Mouse (Mus musculus) spleen, adult 12 weeks (tissue): ENCODE measurements around the gene Htra3.

Source experiments
- DNase-seq: peaks from one replicate; pipeline ENCODE4 v3.0.0; 2022; ENCODE audit warnings: low spot score

The Htra3 gene

DNA sequence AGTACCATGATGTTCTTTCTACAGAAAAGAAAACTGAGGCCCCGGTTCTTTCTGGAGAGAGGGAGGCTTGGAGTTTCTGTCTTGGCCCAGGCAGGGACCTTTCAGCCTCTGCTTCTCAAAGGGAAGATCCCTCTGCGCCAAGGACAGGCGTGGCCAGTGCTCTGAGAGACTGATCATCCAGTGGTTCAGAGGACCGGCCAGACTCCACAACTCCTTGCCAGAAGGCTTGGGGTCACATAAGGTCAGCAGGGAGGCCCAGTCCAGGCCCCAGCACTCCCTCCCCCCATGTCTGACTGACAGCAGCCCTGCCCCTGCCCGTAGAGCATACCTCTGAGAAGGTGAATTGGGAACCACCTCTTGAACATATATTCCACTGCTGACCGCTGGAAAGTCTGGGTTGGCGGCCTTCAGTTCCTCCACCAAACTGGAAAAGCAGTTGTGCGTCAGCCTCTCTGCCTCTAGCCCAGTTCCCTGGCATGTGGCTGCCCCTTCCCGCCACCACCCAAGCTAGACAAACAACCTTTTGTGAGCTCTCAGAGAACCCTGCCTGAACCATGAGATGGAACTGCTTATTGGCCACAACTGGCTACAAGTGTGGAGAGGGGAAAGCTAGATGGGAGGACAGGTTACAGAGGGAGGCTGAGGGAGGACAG is 25.7 kb downstream of the Htra3 start:
- DNase-seq, result no peak

DNA sequence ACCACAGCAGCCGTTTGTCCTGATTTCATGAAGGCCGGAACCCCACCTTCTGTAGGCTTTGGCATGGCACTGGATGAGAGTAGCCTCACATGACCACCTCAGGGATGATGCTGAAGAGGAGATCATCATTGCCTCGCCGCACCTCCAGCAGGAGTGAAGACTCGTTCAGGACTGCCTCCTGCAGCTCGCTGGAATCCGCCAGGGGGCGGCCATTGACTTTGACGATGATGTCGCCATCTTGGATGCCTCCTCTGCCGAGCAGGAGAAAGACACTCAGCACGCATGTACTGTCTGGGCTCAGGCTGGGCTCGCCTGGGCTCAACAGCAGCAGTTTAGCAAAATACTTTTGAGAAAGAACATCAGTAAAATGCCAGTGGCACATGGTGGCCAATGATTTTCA is 26.7 kb downstream of the Htra3 start:
- DNase-seq, result no peak

DNA sequence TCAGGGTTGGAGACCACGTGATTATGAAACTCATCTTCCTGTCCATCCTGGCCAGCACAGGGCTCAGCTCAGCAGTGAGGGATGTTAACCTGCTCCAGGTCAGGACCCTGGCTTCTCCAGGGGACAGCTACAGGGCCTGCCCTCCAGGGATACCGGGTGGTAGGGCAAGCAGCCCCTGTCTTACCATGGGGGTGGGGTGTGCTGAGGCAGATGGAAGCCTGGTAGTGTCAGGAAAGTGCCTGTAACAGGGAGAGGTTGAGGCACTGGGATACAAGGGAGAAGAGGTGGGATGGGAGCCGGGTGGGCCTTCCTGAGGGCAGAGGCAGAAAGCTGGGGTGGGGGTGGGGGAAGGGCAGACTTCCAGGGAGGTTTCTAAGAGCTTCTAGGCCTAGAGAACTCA is 27.3 kb downstream of the Htra3 start:
- DNase-seq, result no peak

DNA sequence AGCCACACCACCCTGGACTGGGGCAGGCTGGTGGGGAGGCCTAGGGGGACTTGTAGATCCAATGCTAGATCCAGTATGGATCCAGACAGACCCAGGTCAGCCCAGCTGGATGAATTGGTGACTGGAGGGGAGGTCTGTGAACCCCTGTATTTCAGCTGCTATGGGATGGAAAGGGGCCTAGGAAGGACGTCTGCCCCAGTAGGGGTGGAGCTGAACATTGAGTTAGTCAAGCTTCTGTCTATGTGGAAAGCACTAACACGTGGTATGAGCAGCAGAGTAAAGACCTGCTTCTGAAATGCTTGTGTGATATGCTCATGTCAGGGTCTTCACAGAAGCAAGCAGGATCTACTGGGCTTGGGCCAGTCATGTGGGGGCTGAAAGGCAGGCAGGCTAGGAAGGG is 31.4 kb downstream of the Htra3 start:
- DNase-seq, result no peak

DNA sequence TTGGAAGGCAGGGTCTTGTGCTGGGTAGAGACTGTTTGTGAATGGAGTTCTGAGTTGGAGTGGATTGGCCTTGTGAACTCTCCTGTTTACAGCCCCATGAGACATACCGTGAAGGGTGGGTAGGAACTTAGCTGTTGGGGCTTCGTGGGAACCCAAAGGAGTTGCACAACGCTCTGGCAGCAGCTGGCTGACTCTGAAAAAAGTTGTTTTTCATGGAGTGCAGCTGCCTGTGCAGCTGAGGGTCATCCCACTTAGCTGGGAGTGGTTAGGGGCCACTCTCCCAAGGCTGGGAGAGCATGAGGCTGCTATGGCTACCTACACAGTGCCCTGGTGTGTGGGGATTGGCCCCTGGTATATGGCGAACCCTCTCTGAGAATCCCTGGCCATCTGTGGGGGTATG is 32.0 kb downstream of the Htra3 start:
- DNase-seq, result no peak

DNA sequence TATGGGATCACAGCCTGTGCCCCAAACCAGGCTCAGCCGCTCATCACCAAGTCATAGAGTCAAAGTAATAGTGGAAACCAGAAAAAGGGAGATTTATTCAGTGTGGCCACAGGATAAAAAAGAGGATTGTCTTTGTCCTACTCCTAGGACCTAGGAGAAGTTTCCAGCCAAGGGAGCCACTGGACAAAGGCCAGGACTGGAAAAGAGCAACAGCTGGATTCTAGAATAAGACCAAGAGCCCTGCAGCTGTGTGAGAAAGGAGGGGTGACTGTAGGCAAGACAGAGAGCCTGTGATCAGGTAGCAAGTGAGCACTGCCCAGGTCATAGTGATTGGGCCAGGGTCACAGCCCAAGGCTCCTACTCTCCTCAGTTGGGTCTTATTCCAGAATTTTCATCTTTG is 32.7 kb downstream of the Htra3 start:
- no peak for DNase-seq

DNA sequence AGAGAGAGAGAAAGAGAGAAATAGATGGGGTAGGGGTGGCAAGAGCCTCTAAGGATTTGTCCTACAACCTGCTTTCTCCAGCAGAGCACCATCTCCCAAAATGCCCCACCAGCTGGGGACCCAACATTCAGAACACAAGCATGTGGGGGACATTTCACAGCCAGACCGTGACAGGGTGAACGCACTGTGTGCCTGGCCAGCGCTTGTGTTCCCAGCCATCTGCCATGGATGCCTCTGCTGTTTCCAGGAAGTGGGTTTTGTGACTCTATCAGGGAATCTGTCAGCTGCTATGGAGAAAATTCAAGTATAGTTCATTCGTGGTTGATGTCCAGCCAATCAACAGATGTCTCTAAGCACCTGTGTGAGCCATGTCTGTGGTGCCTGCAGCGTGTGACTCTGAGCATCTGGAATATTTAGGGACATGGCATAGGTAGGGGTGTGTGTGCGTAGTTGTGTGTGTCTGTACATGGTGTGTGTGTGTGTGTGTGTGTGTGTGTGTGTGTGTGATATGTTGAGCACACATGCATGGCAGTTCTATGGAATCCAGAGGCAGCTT is 33.6 kb downstream of the Htra3 start:
- no peak for DNase-seq

DNA sequence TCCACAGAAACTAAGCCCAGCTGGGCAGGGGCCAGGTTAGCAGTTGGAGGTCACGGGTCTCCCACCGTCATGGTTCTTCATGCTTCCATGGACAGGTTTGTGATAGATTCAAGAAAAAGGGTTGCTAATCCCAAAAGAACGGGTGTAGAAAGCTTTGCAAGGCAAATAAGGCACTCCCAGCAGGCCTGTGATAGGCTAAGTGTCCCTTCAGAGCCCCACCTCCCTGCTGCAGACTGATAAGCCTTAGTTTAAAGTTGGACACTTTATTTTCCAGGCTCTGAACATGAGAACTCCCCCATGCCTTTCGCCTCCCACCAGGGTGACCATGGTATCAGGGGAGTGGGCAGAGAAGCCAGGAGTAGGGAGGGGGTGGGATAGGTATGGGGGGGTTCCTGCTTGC is 35.5 kb downstream of the Htra3 start:
- no peak for DNase-seq

DNA sequence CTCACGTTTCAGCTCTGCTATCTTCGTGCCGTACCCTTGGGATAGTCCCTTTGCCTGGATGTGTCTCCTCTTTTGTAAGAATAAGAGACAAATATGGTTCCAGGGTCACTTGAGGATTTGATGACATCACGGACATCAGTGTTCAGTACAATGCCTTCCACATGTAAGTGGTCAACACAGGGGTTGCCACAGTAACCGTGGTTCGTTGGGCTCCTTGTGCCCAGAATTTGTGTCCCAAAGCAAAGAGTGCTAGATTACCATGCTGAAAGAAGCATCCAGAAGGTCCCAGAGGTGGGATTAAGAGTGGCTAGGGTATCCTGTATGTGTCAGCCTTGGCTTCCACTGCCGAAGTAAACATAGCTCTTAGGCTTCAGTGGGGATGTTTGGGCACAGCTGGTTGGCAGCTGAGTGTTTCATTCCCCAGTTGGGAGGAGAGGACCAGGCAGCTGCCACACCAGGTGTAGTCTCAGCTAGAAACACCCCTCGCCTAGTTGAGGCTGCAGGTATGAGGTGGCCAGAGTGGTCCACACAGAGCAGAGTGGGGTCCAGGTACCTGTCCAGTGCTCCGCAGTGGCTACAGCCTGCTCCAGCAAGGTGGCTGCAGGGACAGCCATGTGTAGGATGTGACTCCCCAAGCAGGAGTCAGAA is 36.1 kb downstream of the Htra3 start:
- no peak for DNase-seq

DNA sequence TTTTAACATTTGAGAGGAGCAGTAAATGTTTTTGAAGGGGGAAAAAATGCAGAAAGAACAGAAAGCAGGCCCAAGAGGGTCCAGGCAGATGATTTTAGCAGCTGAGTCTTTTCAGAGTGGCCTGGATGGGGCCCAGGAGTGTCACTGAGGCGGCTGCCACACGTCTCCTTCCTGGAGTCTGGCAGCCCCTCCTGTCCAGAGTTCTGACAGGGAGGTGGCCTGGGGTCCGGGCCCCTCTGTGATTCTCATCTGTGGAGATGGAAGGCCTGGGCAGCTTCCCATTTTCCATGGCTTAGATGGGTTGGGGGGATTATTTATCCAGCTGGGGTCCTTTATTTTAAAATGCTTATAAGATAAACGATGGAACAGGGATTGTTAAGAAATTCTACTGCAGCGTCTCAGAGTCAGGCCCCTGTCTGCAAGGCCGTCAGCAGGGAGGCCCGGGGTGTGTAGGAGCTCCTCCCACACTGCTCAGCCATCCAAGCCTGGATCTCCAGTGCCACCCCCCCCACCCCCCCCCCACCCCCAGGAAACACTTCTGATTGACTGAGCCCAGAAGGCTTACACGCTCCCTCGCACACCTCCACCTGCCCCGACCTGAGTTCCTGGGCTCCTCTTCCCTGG is 37.5 kb downstream of the Htra3 start:
- no peak for DNase-seq

DNA sequence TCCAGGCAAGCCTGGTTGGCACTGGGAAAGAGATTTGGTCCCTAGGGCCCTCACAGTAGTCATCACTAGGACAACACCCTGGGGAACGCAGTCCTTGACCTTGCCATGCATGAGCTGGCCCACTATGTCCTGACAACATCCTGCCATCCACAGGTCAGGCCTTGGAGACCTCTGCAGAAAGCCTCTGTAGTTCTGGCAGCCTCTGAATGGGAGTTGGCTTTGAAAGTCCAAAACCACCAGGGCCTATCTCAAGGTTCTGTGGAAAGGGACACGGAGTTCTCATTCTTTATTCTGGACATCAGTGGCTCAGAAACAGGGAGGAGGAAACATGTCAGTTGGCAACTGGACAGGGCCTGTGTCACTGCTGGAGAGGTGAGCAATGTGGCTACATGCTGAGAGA is 43.6 kb downstream of the Htra3 start:
- DNase-seq, result no peak

DNA sequence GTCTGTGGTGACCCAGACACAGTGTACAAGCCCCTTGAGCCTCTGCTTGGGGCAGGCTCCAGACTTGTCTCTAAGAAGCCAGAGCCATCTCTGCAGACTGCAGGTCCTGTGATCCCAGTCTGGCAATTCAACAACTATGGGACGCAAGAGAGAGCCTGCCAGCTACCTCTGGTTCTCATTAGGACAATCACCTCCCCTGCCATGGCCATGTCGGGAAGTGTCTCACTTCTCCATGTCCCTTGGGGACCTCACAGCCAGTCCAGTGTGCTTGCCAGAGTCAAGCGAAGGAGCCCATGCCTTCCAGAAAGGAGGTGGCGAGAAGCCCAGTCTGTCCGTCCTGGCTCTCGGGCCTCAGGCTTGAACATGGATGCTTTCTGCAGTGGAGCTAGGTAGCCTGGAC is 46.7 kb downstream of the Htra3 start:
- no peak for DNase-seq

DNA sequence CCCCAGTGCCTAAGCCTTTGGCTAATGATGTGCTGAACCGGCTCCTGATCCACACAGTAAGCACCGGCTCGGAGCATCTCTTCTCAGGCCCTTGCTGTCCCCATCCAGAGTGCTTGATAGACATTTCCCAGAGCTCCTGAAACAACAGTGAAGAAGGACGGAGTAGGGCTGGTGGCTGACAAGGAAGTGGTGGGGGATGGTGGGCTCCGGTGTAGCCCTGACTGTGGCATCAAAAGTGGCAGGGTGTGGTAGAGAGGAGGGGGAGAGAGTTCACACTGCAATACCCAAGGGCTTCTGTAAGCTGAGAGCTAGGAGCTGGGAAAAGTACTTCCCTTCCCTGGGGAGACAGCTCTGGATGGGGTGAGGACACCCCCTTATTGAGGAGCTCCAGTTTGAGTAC is 47.8 kb downstream of the Htra3 start:
- no peak for DNase-seq

DNA sequence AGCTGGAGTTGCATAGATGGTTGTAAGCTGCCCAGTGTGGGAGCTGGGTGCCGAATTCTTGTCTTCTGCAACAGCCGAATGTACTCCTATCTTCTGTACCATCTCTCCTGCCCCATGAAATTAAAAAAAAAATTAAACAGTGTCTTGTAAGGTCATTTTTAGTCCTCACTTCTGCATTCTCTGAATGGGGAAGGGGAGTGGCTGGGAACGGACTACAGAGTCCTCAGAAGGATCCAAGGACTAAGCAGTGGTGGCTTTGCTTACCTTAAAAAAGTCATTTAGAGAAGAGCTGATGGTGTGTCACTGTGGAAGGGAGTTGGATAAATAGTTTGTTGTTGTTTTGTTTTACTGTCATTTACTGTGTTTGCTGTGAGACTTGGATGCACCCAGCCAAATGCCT is 48.4 kb downstream of the Htra3 start:
- DNase-seq, result no peak

DNA sequence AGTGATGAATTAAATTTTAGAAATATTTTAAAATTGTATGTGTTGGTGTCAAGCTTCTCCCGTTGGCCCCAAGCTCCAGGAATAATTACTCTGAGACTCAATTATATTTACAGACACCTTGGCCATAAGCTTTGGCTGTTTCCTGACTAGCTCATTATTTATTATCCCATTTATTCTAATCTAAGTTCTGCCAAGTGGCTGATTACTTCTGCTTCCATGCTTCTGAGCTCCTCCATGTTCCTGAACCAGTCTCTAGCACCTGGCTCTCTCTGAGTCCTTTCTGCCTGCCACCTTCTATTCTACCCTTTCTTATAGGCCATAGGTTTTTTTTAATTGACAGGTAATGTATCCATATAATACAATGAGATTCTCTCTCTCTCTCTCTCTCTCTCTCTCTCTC is 48.9 kb downstream of the Htra3 start:
- DNase-seq, result no peak

DNA sequence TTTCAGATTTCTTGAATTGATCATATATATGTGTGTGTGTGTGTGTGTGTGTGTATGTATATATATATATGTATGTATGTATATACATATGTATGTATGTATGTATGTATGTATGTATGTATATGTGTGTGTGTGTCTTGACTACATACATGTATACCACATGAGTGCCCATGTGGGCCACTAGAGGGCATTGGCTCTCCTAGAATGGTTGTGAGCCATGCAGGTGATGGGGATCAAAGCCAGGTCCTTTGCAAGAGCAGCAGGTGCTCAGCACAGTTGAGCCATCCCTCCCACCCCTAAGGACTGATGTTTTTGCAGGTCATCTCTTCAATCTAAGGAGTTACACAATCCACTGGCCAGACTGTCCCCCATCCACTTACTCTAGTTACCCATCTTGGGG is 50.2 kb downstream of the Htra3 start:
- no peak for DNase-seq

DNA sequence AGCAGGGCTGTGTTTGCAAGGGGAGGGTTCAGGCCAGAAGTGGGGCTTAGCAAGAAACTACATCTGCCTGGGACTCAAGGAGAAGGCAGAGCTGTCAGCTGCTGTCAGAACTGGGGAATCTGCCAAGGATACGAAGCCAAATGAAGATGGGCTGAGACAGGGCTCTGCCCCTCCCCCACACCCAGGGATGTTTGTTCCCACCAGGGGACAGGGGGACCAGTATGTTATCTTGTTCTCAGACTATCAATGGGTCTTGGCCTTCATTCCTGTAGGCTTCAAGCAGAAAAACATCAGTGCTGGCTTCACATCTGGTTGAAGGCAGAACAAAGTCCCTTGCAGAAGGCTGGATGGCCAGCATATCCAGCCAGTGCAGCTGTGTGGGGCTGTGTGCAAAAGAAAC is 50.9 kb downstream of the Htra3 start:
- DNase-seq, result no peak

DNA sequence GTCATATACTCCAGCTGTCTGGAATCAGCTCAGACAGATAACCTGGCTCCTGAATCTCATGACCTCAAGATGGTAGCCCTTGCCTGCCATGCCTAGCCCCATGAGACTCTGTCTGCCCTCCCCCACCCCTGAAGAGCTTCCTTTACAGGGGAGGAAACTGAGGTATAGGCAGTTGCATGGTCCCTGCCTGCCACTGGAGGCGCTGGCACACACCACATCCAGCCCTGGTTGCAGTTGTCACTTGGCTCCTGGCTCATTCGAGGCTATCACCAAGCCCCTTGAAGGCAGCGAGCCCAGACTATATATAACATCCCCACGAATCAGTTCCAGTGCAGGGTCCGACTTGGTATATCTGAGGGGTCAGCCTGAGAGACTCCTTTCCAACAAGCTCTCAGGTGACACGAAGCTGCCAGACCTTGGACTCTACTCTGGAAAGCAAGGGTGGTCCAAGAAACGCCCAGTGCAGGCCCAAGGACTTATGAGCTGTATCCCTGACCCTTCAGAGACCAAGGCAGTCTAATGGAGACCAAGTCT is 52.2 kb downstream of the Htra3 start:
- no peak for DNase-seq

DNA sequence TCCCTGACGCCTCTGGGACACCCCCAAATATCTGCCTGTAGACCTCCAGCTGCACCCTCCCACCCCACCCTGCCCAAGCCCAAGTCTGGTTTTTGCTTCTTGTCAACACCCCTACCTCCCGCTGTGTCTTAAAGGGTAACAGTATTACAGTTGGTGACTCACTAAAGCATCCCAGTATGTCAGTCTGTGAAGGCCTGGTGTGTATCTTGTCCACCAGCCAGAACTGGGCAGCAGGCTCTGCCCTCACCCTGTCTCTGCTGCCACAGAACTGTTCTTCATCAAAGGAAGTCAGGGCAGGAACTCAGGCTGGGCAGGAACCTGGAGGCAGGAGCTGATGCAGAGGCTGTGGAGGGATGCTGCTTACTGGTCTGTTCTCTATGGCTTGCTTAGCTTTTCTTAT is 53.2 kb downstream of the Htra3 start:
- no peak for DNase-seq

DNA sequence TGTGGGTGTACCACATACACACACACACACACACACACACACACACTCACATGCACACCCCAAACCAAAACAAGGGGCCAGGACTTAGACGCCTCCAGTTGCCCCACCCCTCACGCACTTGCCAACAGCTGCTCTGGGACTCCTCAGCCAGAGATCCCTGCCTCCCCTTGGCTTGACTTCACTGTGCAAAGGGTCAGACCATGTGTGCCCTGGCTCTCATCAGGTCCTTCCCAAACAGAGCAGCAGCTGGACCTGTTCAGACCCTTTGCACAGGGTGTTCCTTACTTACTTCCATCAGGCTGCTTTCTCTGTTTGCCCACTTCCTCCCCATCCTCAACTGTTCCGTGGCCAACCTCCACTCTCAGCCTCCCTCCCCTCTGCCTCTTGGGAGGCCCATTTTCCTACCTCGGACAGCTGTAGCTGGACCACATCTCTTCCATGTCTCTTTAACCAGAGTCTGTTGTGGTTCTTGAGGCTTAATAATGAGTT is 54.8 kb downstream of the Htra3 start:
- no peak for DNase-seq

DNA sequence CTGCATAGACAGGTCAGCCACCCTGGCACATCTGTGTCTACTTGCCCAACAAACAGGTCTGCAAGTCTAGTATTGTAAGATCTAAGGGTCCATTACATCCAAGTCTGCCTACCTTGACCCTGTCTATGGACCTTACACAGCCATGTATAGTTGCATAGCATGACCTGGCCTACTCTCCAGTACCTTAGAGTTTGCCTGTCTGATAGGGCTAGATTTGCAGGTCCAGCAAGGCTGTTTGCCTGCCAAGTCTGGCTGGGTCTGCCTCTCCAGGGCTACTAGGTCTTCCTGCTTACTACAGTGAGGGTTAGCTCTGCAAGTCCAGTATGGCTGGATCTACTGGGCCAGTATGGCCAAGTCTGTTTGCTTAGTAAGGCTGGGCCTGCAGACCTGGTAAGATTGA is 55.8 kb downstream of the Htra3 start:
- DNase-seq, result no peak

DNA sequence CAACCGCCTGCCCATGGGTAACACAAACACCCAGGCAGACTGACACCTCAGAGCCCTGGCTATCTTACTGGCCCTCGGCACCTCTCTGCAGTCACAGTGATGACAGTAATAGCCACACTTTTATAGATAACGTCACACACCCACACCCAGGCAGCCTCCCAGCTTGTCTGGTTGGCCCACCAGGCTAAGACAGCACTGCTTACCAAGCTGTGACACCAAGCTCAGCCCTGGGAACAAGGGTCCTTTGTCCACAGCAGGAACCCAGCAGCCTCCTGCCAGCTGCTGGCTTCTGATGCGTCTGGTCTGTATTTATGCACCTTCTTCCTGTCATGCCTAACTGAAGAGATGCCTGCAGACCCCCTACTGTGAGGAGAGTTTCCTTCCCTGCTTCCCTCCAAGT is 58.5 kb downstream of the Htra3 start:
- DNase-seq, result no peak

DNA sequence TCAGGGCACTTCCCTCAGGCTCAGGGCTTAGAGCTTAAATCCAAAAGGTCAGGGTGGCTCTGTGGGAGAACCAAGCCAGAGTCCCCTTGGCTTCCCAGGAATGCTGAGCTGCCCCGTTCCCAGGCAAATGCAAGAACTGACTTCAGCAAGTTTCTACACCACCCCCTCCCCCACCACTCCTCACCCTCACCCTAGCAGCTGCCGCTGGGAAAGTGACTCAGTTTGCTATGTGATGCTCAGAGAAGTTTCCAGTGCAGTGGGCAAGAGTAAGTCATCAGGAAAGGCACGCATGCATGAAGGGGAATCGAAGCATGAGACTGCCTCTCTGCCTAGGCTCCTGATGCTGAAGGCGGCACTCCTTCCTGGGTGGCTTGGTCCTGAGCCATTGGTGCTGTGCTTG is 62.6 kb downstream of the Htra3 start:
- DNase-seq, result no peak
